8 mouse cellular contexts compared by ENCODE assay signal in genomic region chr7:126579172-126579571, GRCm38 (mm10). TPM values are rescaled to one million over a fixed set of nuclear protein-coding genes. Genes with fewer than 3 reads are reported as not detected.
A peak's percentile ranks its signal among the peaks of the same experiment; 100 is the strongest.
DNase-seq lines count a peak whose midpoint lies in the region; ATAC-seq and TF ChIP-seq lines count a peak whose summit lies in the region.

No protein-coding gene starts in this region.

- H3K36me3 ChIP-seq in G1E (replicated peaks), result peaks cover 73% of the 10 kb centered on the region

- H3K4me3 ChIP-seq in cerebellum, adult 2 months (replicated peaks; ENCODE audit: insufficient read depth, low read depth, low read length), result no peak overlapping the region
- no peak overlapping the region for H3K4me3 ChIP-seq in G1E (ENCODE audit: low read depth, low read length)
- no peak overlapping the region for H3K4me3 ChIP-seq in embryonic fibroblast, embryonic 13.5 days (ENCODE audit: insufficient read depth, low read length)

- no peaks in the 10 kb centered on the region for H3K27me3 ChIP-seq in cerebellum, adult 2 months (ENCODE audit: control insufficient read depth, insufficient read depth, low read length)
- no peaks in the 10 kb centered on the region for H3K27me3 ChIP-seq in G1E (ENCODE audit: insufficient read depth, low read length)

- no peak overlapping the region for H3K27ac ChIP-seq in cerebellum, adult 2 months (ENCODE audit: insufficient read depth, low read length)
- no peak overlapping the region for H3K27ac ChIP-seq in embryonic fibroblast, embryonic 13.5 days (ENCODE audit: insufficient read depth, low read length)

- peak; percentile 29 to 43 for DNase-seq in cerebellum, adult 2 months
- no peak for DNase-seq in cerebellum, postnatal 4 days (ENCODE audit: low spot score in 2 of 2)
- DNase-seq in layer of hippocampus, postnatal 25 days (ENCODE audit: extremely low spot score in 1 of 2, low spot score in 1 of 2), result peak; percentile 25 to 65
- no peak for DNase-seq in layer of hippocampus, adult 9-10 months (ENCODE audit: low spot score)
- DNase-seq in G1E (ENCODE audit: low spot score), result peak; percentile 30
- peak; percentile 60 for DNase-seq in lung, postnatal 25 days (ENCODE audit: low spot score)
- DNase-seq in c-Kit-positive CD71-positive TER-119-positive erythroid progenitor cells, embryonic 14.5 days (ENCODE audit: low spot score), result no peak

- WGBS in cerebellum, adult 2 months, result 63% methylated on average over 8 of the region's 8 CpGs

- no peak for TF ChIP-seq POLR2A in cerebellum, adult 2 months (IDR thresholded peaks at IDR 0.05; ENCODE audit: borderline replicate concordance, insufficient read depth, low read length)
- TF ChIP-seq POLR2A in embryonic fibroblast, embryonic 13.5 days (IDR thresholded peaks at IDR 0.05; ENCODE audit: low read depth, low read length), result no peak

- no peaks in the 10 kb centered on the region for H3K9me3 ChIP-seq in G1E (replicated peaks)

- no peaks in the 10 kb centered on the region for H3K4me1 ChIP-seq in cerebellum, adult 2 months (ENCODE audit: control insufficient read depth, insufficient read depth, low read length)
- peaks cover 33% of the 10 kb centered on the region for H3K4me1 ChIP-seq in G1E (ENCODE audit: insufficient read depth, low read depth, low read length)
- H3K4me1 ChIP-seq in embryonic fibroblast, embryonic 13.5 days (ENCODE audit: control insufficient read depth, insufficient read depth, low read length), result 0 out of 2 replicates have a peak, but pooled peaks cover 4% of the 10 kb centered on the region

- ATAC-seq in G1E (ENCODE audit: extremely low read depth, insufficient number of reproducible peaks, low FRiP score, poor library complexity, severe bottlenecking), result no peak

- peak; percentile 50; the same call in 1 of the 2 replicates for TF ChIP-seq CTCF in cerebellum, adult 2 months (IDR thresholded peaks at IDR 0.05; ENCODE audit: borderline replicate concordance, insufficient read depth, low read depth, low read length)
- peak; percentile 39; the same call in 1 of the 2 replicates for TF ChIP-seq CTCF in G1E (IDR thresholded peaks at IDR 0.05; ENCODE audit: low read depth, low read length)
- TF ChIP-seq CTCF in embryonic fibroblast, embryonic 13.5 days (IDR thresholded peaks at IDR 0.05; ENCODE audit: borderline replicate concordance, insufficient read depth, low read length), result peak; percentile 67; the same call in 1 of the 2 replicates

RNA-seq across cellular contexts. Expression of gene Apobr, which starts 5.6 kb away (rescaled TPM):
- 0.87 and 0.98 TPM in 2 replicates for polyA plus RNA-seq in cerebellum, adult 2 months (2012; rRNA removed)
- total RNA-seq in layer of hippocampus, postnatal 25 days (2021), result 1 to 10 TPM in 1 of 2 experiments, under 1 TPM in 1; 0.28 to 1.1 TPM
- total RNA-seq in G1E (2014; fragmentation: Nextera tagmentation), result 1.3 and 3.7 TPM in 2 replicates
- 4.4 and 5.5 TPM in 2 replicates for total RNA-seq in G1E (2017)
- 4.8 and 4.9 TPM in 2 replicates for polyA plus RNA-seq in G1E (2012)
- polyA plus RNA-seq in embryonic fibroblast, embryonic 13.5 days (2011; ENCODE audit: insufficient read length, low read depth, missing spikeins), result 9.3 and 10.0 TPM in 2 replicates

RNA-seq across cellular contexts. Expression of gene Cln3, which starts 6.4 kb away (rescaled TPM):
- 38.1 and 44.2 TPM in 2 replicates for polyA plus RNA-seq in cerebellum, adult 2 months (2012; rRNA removed)
- total RNA-seq in layer of hippocampus, postnatal 25 days (2021), result 10 to 100 TPM; 30.3 to 37.4 TPM
- total RNA-seq in G1E (2014; fragmentation: Nextera tagmentation) (27.9 and 35.1 TPM in 2 replicates), G1E (2017) (49.9 and 52.7 TPM in 2 replicates)
- polyA plus RNA-seq in G1E (2012), result 10.9 and 15.4 TPM in 2 replicates
- 12.4 and 16.7 TPM in 2 replicates for polyA plus RNA-seq in embryonic fibroblast, embryonic 13.5 days (2011; ENCODE audit: insufficient read length, low read depth, missing spikeins)

RNA-seq across cellular contexts. Expression of gene Eif3c, which starts 13.0 kb away (rescaled TPM):
- 115 and 116 TPM in 2 replicates for polyA plus RNA-seq in cerebellum, adult 2 months (2012; rRNA removed)
- 100 to 1,000 TPM; 184 to 193 TPM for total RNA-seq in layer of hippocampus, postnatal 25 days (2021)
- total RNA-seq in G1E (2014; fragmentation: Nextera tagmentation) (580 and 606 TPM in 2 replicates), G1E (2017) (211 and 235 TPM in 2 replicates)
- polyA plus RNA-seq in G1E (2012), result 103 and 114 TPM in 2 replicates
- 413 and 481 TPM in 2 replicates for polyA plus RNA-seq in embryonic fibroblast, embryonic 13.5 days (2011; ENCODE audit: insufficient read length, low read depth, missing spikeins)

RNA-seq across cellular contexts. Expression of gene Il27, which starts 15.6 kb away (rescaled TPM):
- not detected in 2 replicates for polyA plus RNA-seq in cerebellum, adult 2 months (2012; rRNA removed)
- not detected for total RNA-seq in layer of hippocampus, postnatal 25 days (2021)
- not detected in 2 replicates for total RNA-seq in G1E (2014; fragmentation: Nextera tagmentation)
- total RNA-seq in G1E (2017), result not detected in 2 replicates
- polyA plus RNA-seq in G1E (2012), result not detected in 2 replicates
- polyA plus RNA-seq in embryonic fibroblast, embryonic 13.5 days (2011; ENCODE audit: insufficient read length, low read depth, missing spikeins), result not detected in 2 replicates

RNA-seq across cellular contexts. Expression of gene Nupr1, which starts 51.5 kb away (rescaled TPM):
- 9.3 and 10.6 TPM in 2 replicates for polyA plus RNA-seq in cerebellum, adult 2 months (2012; rRNA removed)
- total RNA-seq in layer of hippocampus, postnatal 25 days (2021), result 1 to 10 TPM; 5.8 to 8.6 TPM
- total RNA-seq in G1E (2014; fragmentation: Nextera tagmentation), result 13.4 and 24.8 TPM in 2 replicates
- total RNA-seq in G1E (2017), result 0.41 and 1.1 TPM in 2 replicates
- polyA plus RNA-seq in G1E (2012), result 9.8 and 11.1 TPM in 2 replicates
- polyA plus RNA-seq in embryonic fibroblast, embryonic 13.5 days (2011; ENCODE audit: insufficient read length, low read depth, missing spikeins), result 179 and 208 TPM in 2 replicates

Comparison
In these comparisons a context has a peak if more than half of its experiments do, and no peak if none do; other contexts are left out.
1. DNase-seq: peak in cerebellum, adult 2 months (2 of 2), layer of hippocampus, postnatal 25 days (2 of 2), G1E (single experiment) and lung, postnatal 25 days (single experiment); none in cerebellum, postnatal 4 days (0 of 2), layer of hippocampus, adult 9-10 months (single experiment) and c-Kit-positive CD71-positive TER-119-positive erythroid progenitor cells, embryonic 14.5 days (single experiment).
2. Peak in every context shown above with its lines, with median percentiles within 50 percentile points of each other: CTCF ChIP-seq.